Mouse (Mus musculus): Measurements from ENCODE around the gene Cldn20. TPM values are rescaled to one million over a fixed set of nuclear protein-coding genes. Genes with fewer than 3 reads are reported as not detected.

The Cldn20 gene
- polyA plus RNA-seq (2015; fragmentation: Nextera tagmentation; extraction: Ambion mirVana) = not detected in 2 replicates

- DNase-seq (ENCODE audit: low spot score) (no peak), ATAC-seq (no peak)
- no peaks in the 10 kb centered on the region for H3K36me3 ChIP-seq (ENCODE audit: insufficient read depth, low read length)
- H3K9ac ChIP-seq (replicated peaks; ENCODE audit: low read depth) = no peak within 1 kb of the TSS
- H3K27ac ChIP-seq (ENCODE audit: low read length) = no peak within 1 kb of the TSS
- no peaks in the 10 kb centered on the region for H3K27me3 ChIP-seq (replicated peaks; ENCODE audit: insufficient read depth, low read length)
- no peaks in the 10 kb centered on the region for H3K9me3 ChIP-seq (ENCODE audit: low read length)
- no peak within 1 kb of the TSS for H3K4me3 ChIP-seq (ENCODE audit: low read depth, low read length)
- TF ChIP-seq CTCF (IDR thresholded peaks at IDR 0.05) = no peak
- WGBS = 84% methylated on average over 4 of the region's 4 CpGs
- H3K4me2 ChIP-seq (replicated peaks; ENCODE audit: low read depth, low read length) = no peak within 1 kb of the TSS
- no peaks in the 10 kb centered on the region for H3K4me1 ChIP-seq (ENCODE audit: insufficient read depth, low read depth, low read length)
These were observed at the start of gene Cldn20 for GRCm38 (mm10) chr17:3532254-3532653. TSS of gene Cldn20 (plus strand) at chr17:3532554.

- H3K9ac ChIP-seq (replicated peaks; ENCODE audit: low read depth) = no peak overlapping the region
- TF ChIP-seq CTCF (IDR thresholded peaks at IDR 0.05) (no peak), EP300 (IDR thresholded peaks at IDR 0.05) (no peak)
- H3K4me1 ChIP-seq (ENCODE audit: insufficient read depth, low read depth, low read length) = no peaks in the 10 kb centered on the region
- no peak overlapping the region for H3K4me3 ChIP-seq (ENCODE audit: low read depth, low read length)
- H3K4me2 ChIP-seq (replicated peaks; ENCODE audit: low read depth, low read length) = no peak overlapping the region
- ATAC-seq (no peak), DNase-seq (ENCODE audit: low spot score) (no peak)
- WGBS = 80% methylated on average over 8 of the region's 8 CpGs
- no peaks in the 10 kb centered on the region for H3K27me3 ChIP-seq (replicated peaks; ENCODE audit: insufficient read depth, low read length)
- no peak overlapping the region for H3K27ac ChIP-seq (ENCODE audit: low read length)
- H3K36me3 ChIP-seq (ENCODE audit: insufficient read depth, low read length) = no peaks in the 10 kb centered on the region
- H3K9me3 ChIP-seq (ENCODE audit: low read length) = no peaks in the 10 kb centered on the region
These were observed 49.3 kb upstream of the Cldn20 start for GRCm38 (mm10) chr17:3483091-3483490.

- no peak for ATAC-seq
- no peak overlapping the region for H3K27ac ChIP-seq (ENCODE audit: low read length)
- H3K9me3 ChIP-seq (ENCODE audit: low read length) = no peaks in the 10 kb centered on the region
- no peaks in the 10 kb centered on the region for H3K36me3 ChIP-seq (ENCODE audit: insufficient read depth, low read length)
- no peak overlapping the region for H3K4me3 ChIP-seq (ENCODE audit: low read depth, low read length)
- DNase-seq (ENCODE audit: low spot score) = no peak
- no peak overlapping the region for H3K9ac ChIP-seq (replicated peaks; ENCODE audit: low read depth)
- 72% methylated on average over 7 of the region's 7 CpGs for WGBS
- H3K4me2 ChIP-seq (replicated peaks; ENCODE audit: low read depth, low read length) = no peak overlapping the region
- no peaks in the 10 kb centered on the region for H3K4me1 ChIP-seq (ENCODE audit: insufficient read depth, low read depth, low read length)
- no peaks in the 10 kb centered on the region for H3K27me3 ChIP-seq (replicated peaks; ENCODE audit: insufficient read depth, low read length)
- TF ChIP-seq CTCF (IDR thresholded peaks at IDR 0.05) (no peak), EP300 (IDR thresholded peaks at IDR 0.05) (no peak)
These were observed 46.5 kb upstream of the Cldn20 start for GRCm38 (mm10) chr17:3485851-3486250.

GRCm38 (mm10) chr17:3487211-3487610 is 45.1 kb upstream of the Cldn20 start:
- no peak for TF ChIP-seq EP300 (IDR thresholded peaks at IDR 0.05)
- TF ChIP-seq CTCF (IDR thresholded peaks at IDR 0.05) = no peak
- Histone ChIP-seq H3K27me3 (replicated peaks; ENCODE audit: insufficient read depth, low read length) (no peaks in the 10 kb centered on the region), H3K9me3 (ENCODE audit: low read length) (no peaks in the 10 kb centered on the region), H3K27ac (ENCODE audit: low read length) (no peak overlapping the region), H3K9ac (replicated peaks; ENCODE audit: low read depth) (no peak overlapping the region), H3K4me1 (ENCODE audit: insufficient read depth, low read depth, low read length) (no peaks in the 10 kb centered on the region), H3K36me3 (ENCODE audit: insufficient read depth, low read length) (no peaks in the 10 kb centered on the region), H3K4me3 (ENCODE audit: low read depth, low read length) (no peak overlapping the region), H3K4me2 (replicated peaks; ENCODE audit: low read depth, low read length) (no peak overlapping the region)
- 68% methylated on average over 4 of the region's 4 CpGs for WGBS
- ATAC-seq = no peak
- DNase-seq (ENCODE audit: low spot score) = no peak

- no peak for DNase-seq (ENCODE audit: low spot score)
- Histone ChIP-seq H3K4me1 (ENCODE audit: insufficient read depth, low read depth, low read length) (no peaks in the 10 kb centered on the region), H3K4me3 (ENCODE audit: low read depth, low read length) (no peak overlapping the region), H3K4me2 (replicated peaks; ENCODE audit: low read depth, low read length) (no peak overlapping the region), H3K36me3 (ENCODE audit: insufficient read depth, low read length) (no peaks in the 10 kb centered on the region), H3K9ac (replicated peaks; ENCODE audit: low read depth) (no peak overlapping the region), H3K27ac (ENCODE audit: low read length) (no peak overlapping the region), H3K9me3 (ENCODE audit: low read length) (no peaks in the 10 kb centered on the region), H3K27me3 (replicated peaks; ENCODE audit: insufficient read depth, low read length) (no peaks in the 10 kb centered on the region)
- WGBS = 71% methylated on average over 12 of the region's 12 CpGs
- ATAC-seq = no peak
- no peak for TF ChIP-seq CTCF (IDR thresholded peaks at IDR 0.05)
- no peak for TF ChIP-seq EP300 (IDR thresholded peaks at IDR 0.05)
These were observed 44.4 kb upstream of the Cldn20 start for GRCm38 (mm10) chr17:3487721-3488601.

GRCm38 (mm10) chr17:3490216-3490895 is 42.0 kb upstream of the Cldn20 start:
- no peak for DNase-seq (ENCODE audit: low spot score)
- Histone ChIP-seq H3K4me1 (ENCODE audit: insufficient read depth, low read depth, low read length) (no peaks in the 10 kb centered on the region), H3K36me3 (ENCODE audit: insufficient read depth, low read length) (no peaks in the 10 kb centered on the region), H3K9me3 (ENCODE audit: low read length) (no peaks in the 10 kb centered on the region), H3K9ac (replicated peaks; ENCODE audit: low read depth) (no peak overlapping the region), H3K4me3 (ENCODE audit: low read depth, low read length) (no peak overlapping the region), H3K27me3 (replicated peaks; ENCODE audit: insufficient read depth, low read length) (no peaks in the 10 kb centered on the region), H3K4me2 (replicated peaks; ENCODE audit: low read depth, low read length) (no peak overlapping the region), H3K27ac (ENCODE audit: low read length) (no peak overlapping the region)
- TF ChIP-seq EP300 (IDR thresholded peaks at IDR 0.05) = no peak
- no peak for TF ChIP-seq CTCF (IDR thresholded peaks at IDR 0.05)
- ATAC-seq = no peak
- 82% methylated on average over 11 of the region's 11 CpGs for WGBS
